Mouse (Mus musculus) liver, embryonic 15.5 days (tissue): ENCODE measurements around the gene Gm11596. TPM values are rescaled to one million over a fixed set of nuclear protein-coding genes. Genes with fewer than 3 reads are reported as not detected.

Source experiments
- ATAC-seq: fragments of 200-750 bp; cut with Nextera tagmentation; 2 replicates; pipeline ENCODE4 v1.8.0; 2017; ENCODE audit warnings: moderate number of reproducible peaks, mild to moderate bottlenecking, moderate library complexity; ENCODE audit not compliant: insufficient read depth
- H3K27ac ChIP-seq: fragments of 300-500 bp; sonication (generic); replicated peaks from 2 replicates; pipeline ENCODE4 v1.5.1; 2015; ENCODE audit warnings: mild to moderate bottlenecking, inconsistent platforms
- H3K27me3 ChIP-seq: fragments of 300-500 bp; sonication (generic); 2 replicates; pipeline ENCODE4 v1.6.1; 2015; ENCODE audit warnings: mild to moderate bottlenecking, inconsistent platforms
- H3K36me3 ChIP-seq: fragments of 300-500 bp; sonication (generic); replicated peaks from 2 replicates; pipeline ENCODE4 v1.6.1; 2015; ENCODE audit warnings: moderate library complexity, mild to moderate bottlenecking, inconsistent platforms
- H3K4me1 ChIP-seq: fragments of 300-500 bp; sonication (generic); replicated peaks from 2 replicates; pipeline ENCODE4 v1.6.1; 2015; ENCODE audit warnings: inconsistent platforms
- H3K4me2 ChIP-seq: fragments of 300-500 bp; sonication (generic); 2 replicates; pipeline ENCODE4 v1.6.1; 2015; ENCODE audit warnings: moderate library complexity, mild to moderate bottlenecking, inconsistent platforms
- H3K4me3 ChIP-seq: fragments of 300-500 bp; sonication (generic); replicated peaks from 2 replicates; pipeline ENCODE4 v1.5.1; 2015; ENCODE audit warnings: mild to moderate bottlenecking, inconsistent platforms
- H3K9ac ChIP-seq: fragments of 300-500 bp; sonication (generic); 2 replicates; pipeline ENCODE4 v1.6.1; 2015; ENCODE audit warnings: moderate library complexity, mild to moderate bottlenecking, inconsistent platforms
- H3K9me3 ChIP-seq: fragments of 300-500 bp; sonication (generic); replicated peaks from 2 replicates; pipeline ENCODE4 v1.6.1; 2016; ENCODE audit warnings: inconsistent platforms
- whole genome bisulfite sequencing: fragments of 180-500 bp; shearing (Covaris S2); methylation state at CpG from one replicate; pipeline ENCODE4 v1.1.7; 2015; ENCODE audit warnings: mixed read lengths; ENCODE audit not compliant: insufficient replicate concordance; 5-methylcytosine and 5-hydroxymethylcytosine counted together
- polyA plus RNA-seq: library from polyadenylated mRNA; unstranded; fragments of >200 nt; fragmentation: Nextera tagmentation; extraction: Ambion mirVana; gene quantifications from 2 replicates; pipeline ENCODE4 v1.2.1, GENCODE M21; 2015

Gene Gm11596
- polyA plus RNA-seq, 1 experiment from 2014 or later: not detected

- no peak for ATAC-seq
These were observed 34.4 kb downstream of the Gm11596 start for GRCm38 (mm10) chr11:99758877-99759276.

GRCm38 (mm10) chr11:99743985-99744384 is 49.3 kb downstream of the Gm11596 start:
- no peak overlapping the region for H3K9ac ChIP-seq
- H3K36me3 ChIP-seq: no peaks in the 10 kb centered on the region
- H3K27me3 ChIP-seq: no peaks in the 10 kb centered on the region
- ATAC-seq: no peak
- H3K4me3 ChIP-seq: no peak overlapping the region
- no peaks in the 10 kb centered on the region for H3K9me3 ChIP-seq
- no peak overlapping the region for H3K27ac ChIP-seq
- 55% methylated on average over 3 of the region's 3 CpGs for WGBS
- no peak overlapping the region for H3K4me2 ChIP-seq
- no peaks in the 10 kb centered on the region for H3K4me1 ChIP-seq

More at GRCm38 (mm10) chr11:99758877-99759276, 34.4 kb downstream of the Gm11596 start:
- Histone ChIP-seq H3K27ac (no peak overlapping the region), H3K4me3 (no peak overlapping the region), H3K4me2 (no peak overlapping the region), H3K4me1 (no peaks in the 10 kb centered on the region), H3K27me3 (no peaks in the 10 kb centered on the region), H3K9ac (no peak overlapping the region), H3K36me3 (no peaks in the 10 kb centered on the region), H3K9me3 (no peaks in the 10 kb centered on the region)
- WGBS: 60% methylated on average over 1 of the region's 1 CpGs

Other genes starting within 250 kb of the Gm11596 start
- gene Krtap3-3, start 242.6 kb downstream of the Gm11596 start, polyA plus RNA-seq: not detected in 2 replicates
- gene Krtap3-2, start 236.6 kb downstream of the Gm11596 start, polyA plus RNA-seq: not detected in 2 replicates
- gene Gm11939, start 234.0 kb downstream of the Gm11596 start, polyA plus RNA-seq: not detected in 2 replicates
- not detected in 2 replicates for gene Krtap3-1, start 226.8 kb downstream of the Gm11596 start, polyA plus RNA-seq
- gene Krtap1-5, start 212.5 kb downstream of the Gm11596 start, polyA plus RNA-seq: not detected in 2 replicates
- not detected in 2 replicates for gene Krtap1-4, start 209.8 kb downstream of the Gm11596 start, polyA plus RNA-seq
- not detected in 2 replicates for gene Krtap1-3, start 202.1 kb downstream of the Gm11596 start, polyA plus RNA-seq
- not detected in 2 replicates for gene Krtap9-3, start 195.4 kb downstream of the Gm11596 start, polyA plus RNA-seq
- gene Gm11938, start 190.2 kb downstream of the Gm11596 start, polyA plus RNA-seq: not detected in 2 replicates
- not detected in 2 replicates for gene Gm11937, start 183.3 kb downstream of the Gm11596 start, polyA plus RNA-seq
- not detected in 2 replicates for gene Krtap2-4, start 178.6 kb downstream of the Gm11596 start, polyA plus RNA-seq
- not detected in 2 replicates for gene Gm11562, start 173.0 kb downstream of the Gm11596 start, polyA plus RNA-seq
- not detected in 2 replicates for gene Krtap4-1, start 165.2 kb downstream of the Gm11596 start, polyA plus RNA-seq
- not detected in 2 replicates for gene Krtap4-2, start 158.4 kb downstream of the Gm11596 start, polyA plus RNA-seq
- gene Krtap4-7, start 149.4 kb downstream of the Gm11596 start, polyA plus RNA-seq: not detected in 2 replicates
- gene Gm11555, start 143.2 kb downstream of the Gm11596 start, polyA plus RNA-seq: not detected in 2 replicates
- gene Gm11563, start 134.5 kb downstream of the Gm11596 start, polyA plus RNA-seq: not detected in 2 replicates
- not detected in 2 replicates for gene Krtap4-6, start 127.5 kb downstream of the Gm11596 start, polyA plus RNA-seq
- not detected in 2 replicates for gene Gm14190, start 102.7 kb downstream of the Gm11596 start, polyA plus RNA-seq
- not detected in 2 replicates for gene Gm14180, start 59.2 kb downstream of the Gm11596 start, polyA plus RNA-seq
- gene Gm11595, start 20.6 kb downstream of the Gm11596 start, polyA plus RNA-seq: not detected in 2 replicates
- gene Krtap4-8, start 12.8 kb downstream of the Gm11596 start, polyA plus RNA-seq: not detected in 2 replicates
- not detected in 2 replicates for gene Krtap4-9, start 8.3 kb downstream of the Gm11596 start, polyA plus RNA-seq
- not detected in 2 replicates for gene Gm11569, start 5.5 kb upstream of the Gm11596 start, polyA plus RNA-seq
- not detected in 2 replicates for gene Gm11554, start 11.0 kb upstream of the Gm11596 start, polyA plus RNA-seq
- not detected in 2 replicates for gene Krtap4-13, start 16.4 kb upstream of the Gm11596 start, polyA plus RNA-seq
- gene Gm11564, start 22.2 kb upstream of the Gm11596 start, polyA plus RNA-seq: not detected in 2 replicates
- not detected in 2 replicates for gene 2300003K06Rik, start 44.6 kb upstream of the Gm11596 start, polyA plus RNA-seq
- not detected in 2 replicates for gene Krtap4-16, start 58.1 kb upstream of the Gm11596 start, polyA plus RNA-seq
- not detected in 2 replicates for gene Gm11568, start 64.5 kb upstream of the Gm11596 start, polyA plus RNA-seq
- not detected in 2 replicates for gene Gm11559, start 71.0 kb upstream of the Gm11596 start, polyA plus RNA-seq
- gene Krtap9-1, start 79.9 kb upstream of the Gm11596 start, polyA plus RNA-seq: not detected in 2 replicates
- not detected in 2 replicates for gene Gm11567, start 85.7 kb upstream of the Gm11596 start, polyA plus RNA-seq
- gene Krtap31-1, start 114.5 kb upstream of the Gm11596 start, polyA plus RNA-seq: not detected in 2 replicates
- not detected in 2 replicates for gene Gm11565, start 121.3 kb upstream of the Gm11596 start, polyA plus RNA-seq
- gene Krtap31-2, start 142.8 kb upstream of the Gm11596 start, polyA plus RNA-seq: not detected in 2 replicates
- not detected in 2 replicates for gene Krtap9-5, start 155.0 kb upstream of the Gm11596 start, polyA plus RNA-seq
- gene Krtap29-1, start 185.6 kb upstream of the Gm11596 start, polyA plus RNA-seq: not detected in 2 replicates
- gene Krtap16-1, start 193.1 kb upstream of the Gm11596 start, polyA plus RNA-seq: not detected in 2 replicates
- not detected in 2 replicates for gene Krtap17-1, start 200.5 kb upstream of the Gm11596 start, polyA plus RNA-seq
- not detected in 2 replicates for gene Krt33a, start 222.7 kb upstream of the Gm11596 start, polyA plus RNA-seq
- gene Krt33b, start 236.4 kb upstream of the Gm11596 start, polyA plus RNA-seq: not detected in 2 replicates
- not detected in 2 replicates for gene Krt34, start 248.1 kb upstream of the Gm11596 start, polyA plus RNA-seq